Mouse (Mus musculus) thymus, postnatal 14 days (tissue): ENCODE results near the gene Spata31d1d.
"Not testable (repeated sequence)": the region's sequence is repeated elsewhere in the genome, so short reads cannot be mapped to it uniquely, and the experiment has no call there.

Source experiments
- DNase-seq: peaks from one replicate; pipeline ENCODE4 v3.0.0; 2021

Gene Spata31d1d

GRCm38 (mm10) chr13:59731652-59732051 lies at the start of gene Spata31d1d:
Gene Spata31d1d, minus strand, starts transcription at chr13:59731752.
- no peak for DNase-seq

- not testable (repeated sequence) for DNase-seq
Observed at GRCm38 (mm10) chr13:59779744-59780264, 48.3 kb upstream of the Spata31d1d start.

- DNase-seq = peak; percentile 29
Observed at GRCm38 (mm10) chr13:59779213-59779612, 47.7 kb upstream of the Spata31d1d start.

GRCm38 (mm10) chr13:59775168-59775567 lies 43.6 kb upstream of the Spata31d1d start:
- no peak for DNase-seq

- DNase-seq = peak; percentile 45
Observed at GRCm38 (mm10) chr13:59771257-59771656, 39.7 kb upstream of the Spata31d1d start.

- DNase-seq = peak; percentile 20
Observed at GRCm38 (mm10) chr13:59770847-59771246, 39.3 kb upstream of the Spata31d1d start.

GRCm38 (mm10) chr13:59770164-59770562 lies 38.6 kb upstream of the Spata31d1d start:
- peak; percentile 91 for DNase-seq

- DNase-seq = peak; percentile 99
Observed at GRCm38 (mm10) chr13:59769296-59770163, 38.0 kb upstream of the Spata31d1d start, which contains the start of gene Isca1. Gene Isca1, minus strand, starts transcription at chr13:59769810.

- DNase-seq = no peak
Observed at GRCm38 (mm10) chr13:59768531-59768930, 37.0 kb upstream of the Spata31d1d start.

GRCm38 (mm10) chr13:59766786-59767515 lies 35.4 kb upstream of the Spata31d1d start:
- DNase-seq = no peak

- no peak for DNase-seq
Observed at GRCm38 (mm10) chr13:59762791-59763190, 31.2 kb upstream of the Spata31d1d start.

GRCm38 (mm10) chr13:59756906-59757305 lies 25.4 kb upstream of the Spata31d1d start:
- DNase-seq = no peak

- no peak for DNase-seq
Observed at GRCm38 (mm10) chr13:59750310-59750709, 18.8 kb upstream of the Spata31d1d start.

- no peak for DNase-seq
Observed at GRCm38 (mm10) chr13:59746711-59747110, 15.2 kb upstream of the Spata31d1d start, which contains the start of gene 1700014D04Rik. Gene 1700014D04Rik, minus strand, starts transcription at chr13:59746752.

GRCm38 (mm10) chr13:59746164-59746563 lies 14.6 kb upstream of the Spata31d1d start:
- no peak for DNase-seq

GRCm38 (mm10) chr13:59745462-59745861 lies 13.9 kb upstream of the Spata31d1d start:
- no peak for DNase-seq

- peak; percentile 31 for DNase-seq
Observed at GRCm38 (mm10) chr13:59741697-59742096, 10.1 kb upstream of the Spata31d1d start.

GRCm38 (mm10) chr13:59741096-59741495 lies 9.5 kb upstream of the Spata31d1d start:
- no peak for DNase-seq

- no peak for DNase-seq
Observed at GRCm38 (mm10) chr13:59739397-59739796, 7.8 kb upstream of the Spata31d1d start.

GRCm38 (mm10) chr13:59738455-59738854 lies 6.9 kb upstream of the Spata31d1d start:
- DNase-seq = no peak

GRCm38 (mm10) chr13:59735190-59735589 lies 3.6 kb upstream of the Spata31d1d start:
- no peak for DNase-seq

- DNase-seq = not testable (repeated sequence)
Observed at GRCm38 (mm10) chr13:59734347-59734746, 2.8 kb upstream of the Spata31d1d start.

GRCm38 (mm10) chr13:59733936-59734335 lies 2.4 kb upstream of the Spata31d1d start:
- DNase-seq = no peak
